Mouse (Mus musculus) left cerebral cortex, adult 8-10 months (tissue): ENCODE measurements around the gene Ubtd1. TPM values are rescaled to one million over a fixed set of nuclear protein-coding genes. Genes with fewer than 3 reads are reported as not detected.
A peak's percentile ranks its signal among the peaks of the same experiment; 100 is the strongest.

Experiments used
- DNase-seq, 2 experiments: peaks; one replicate each; pipeline ENCODE4 v3.0.0; 2022; ENCODE audit warnings: low spot score in 2 of 2
- total RNA-seq, 4 experiments: library from RNA; stranded (reverse); gene quantifications; 2 replicates each; pipeline ENCODE4 v1.2.4; 2022

Gene Ubtd1
- total RNA-seq, 4 experiments from 2014 or later: 12.0 to 13.2 (median 12.5) TPM

DNA sequence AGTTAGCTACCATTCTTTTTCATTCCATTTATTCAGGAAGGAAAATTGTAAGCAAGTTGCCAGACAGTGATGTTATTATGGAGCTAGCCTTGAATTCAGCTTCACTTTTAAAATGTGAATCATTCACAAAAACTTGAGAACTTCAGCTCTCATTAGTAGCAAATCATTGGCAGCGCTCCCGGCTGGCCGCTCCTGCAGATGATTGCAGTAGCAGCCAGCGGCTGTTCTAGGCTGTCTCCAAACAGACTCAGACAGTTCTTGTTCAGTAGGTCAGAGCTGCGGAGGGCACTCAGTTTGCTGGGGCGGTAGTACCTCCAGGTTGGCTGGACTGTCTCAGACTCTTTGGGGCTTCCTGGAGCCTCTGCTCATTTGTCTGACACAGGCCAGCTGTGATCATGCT is 11.9 kb downstream of the Ubtd1 start:
- peak; percentile 57 to 79 for DNase-seq

DNA sequence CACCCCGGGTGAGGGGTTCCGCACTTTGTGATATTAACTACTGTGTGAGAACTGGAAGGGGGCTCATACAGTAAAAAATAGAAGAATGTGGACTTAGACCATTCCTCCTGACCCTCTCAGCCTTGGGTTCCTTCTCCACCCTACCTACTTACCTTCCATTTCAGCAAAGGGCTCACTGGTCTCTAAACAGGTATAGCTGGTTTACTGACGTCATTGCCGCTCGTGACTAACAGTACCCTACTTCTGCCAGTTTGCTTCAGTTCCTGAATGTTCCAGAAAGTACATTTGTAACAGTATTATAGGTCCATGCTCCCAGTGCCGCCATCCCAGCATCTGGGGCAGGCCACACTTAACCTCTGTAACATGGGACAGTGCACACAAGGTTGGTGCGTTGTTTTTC is 12.5 kb downstream of the Ubtd1 start:
- DNase-seq: no peak

DNA sequence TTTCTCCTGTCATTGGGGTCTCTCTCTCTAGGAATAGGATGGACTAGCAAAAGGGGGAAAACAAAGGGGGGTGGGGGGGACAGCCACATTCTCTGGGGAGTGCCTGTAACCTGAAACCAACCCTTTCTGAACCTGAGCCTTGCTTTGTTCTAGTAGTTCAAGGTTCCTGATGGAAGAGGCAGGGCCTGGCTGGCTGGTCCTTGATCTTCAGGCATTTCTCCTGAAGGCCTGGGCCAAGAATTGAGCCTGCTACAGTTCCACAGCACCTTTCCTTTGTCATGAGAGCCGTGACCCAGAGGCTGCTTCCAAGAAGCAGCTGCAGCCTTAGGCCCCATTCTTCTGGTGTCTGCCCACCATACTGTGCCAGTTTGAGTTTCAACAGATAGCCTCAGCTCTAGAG is 13.9 kb downstream of the Ubtd1 start:
- no peak for DNase-seq

DNA sequence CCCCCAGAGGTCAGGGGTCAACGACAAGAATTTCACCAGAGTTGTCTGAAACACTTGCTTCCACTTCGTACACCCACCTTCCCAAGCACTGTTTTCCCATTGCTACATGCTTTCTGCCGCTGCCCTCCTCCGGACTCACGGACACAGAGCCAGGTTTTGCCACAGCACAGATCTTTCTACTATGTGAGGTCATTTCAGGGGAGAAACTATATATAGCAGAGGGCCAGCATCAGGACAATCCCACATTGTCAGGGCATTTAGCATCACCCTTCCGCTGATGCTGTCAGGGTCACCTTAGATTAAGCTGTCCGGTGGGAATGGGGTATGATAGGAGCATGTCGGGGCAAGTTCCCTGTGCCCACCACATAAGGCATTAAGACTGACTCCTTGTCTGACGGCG is 15.5 kb downstream of the Ubtd1 start:
- no peak for DNase-seq

DNA sequence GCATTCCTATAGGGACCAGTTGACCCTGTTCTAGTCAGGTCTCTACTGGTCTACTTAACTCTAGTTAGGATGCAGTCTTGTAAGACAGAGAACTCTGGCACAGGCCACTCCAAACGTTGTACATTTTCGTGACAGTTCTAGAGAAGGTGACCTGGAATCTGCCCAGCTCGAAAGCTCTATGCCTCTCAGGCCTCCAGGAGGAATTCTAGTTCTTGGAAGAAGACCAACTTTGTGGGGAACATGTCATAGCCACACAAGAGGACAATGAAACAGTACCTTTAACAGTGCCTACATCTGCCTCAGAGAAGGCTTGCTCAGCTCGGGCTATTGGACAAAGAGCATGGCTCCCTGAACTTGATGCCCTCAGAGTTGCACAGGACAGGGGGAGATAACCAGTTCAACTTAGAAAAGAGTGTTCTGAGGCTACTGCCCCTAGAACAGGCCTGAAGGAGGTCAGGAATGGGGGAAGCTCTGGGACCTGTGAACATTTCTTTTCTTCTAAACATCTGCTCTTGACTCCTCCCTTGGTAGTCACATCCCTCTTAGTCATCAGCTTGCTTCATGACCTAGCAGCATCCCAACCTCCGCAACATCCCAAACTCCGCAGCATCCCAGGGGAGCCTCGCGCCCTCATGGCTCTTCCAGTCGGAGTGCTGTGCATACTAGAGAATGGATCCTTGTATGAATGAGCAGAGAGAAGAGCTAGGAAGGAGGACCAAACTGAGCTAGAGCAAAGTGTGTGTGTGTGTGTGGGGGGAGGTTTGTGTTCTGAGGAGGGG is 17.4 kb downstream of the Ubtd1 start:
- no peak for DNase-seq

DNA sequence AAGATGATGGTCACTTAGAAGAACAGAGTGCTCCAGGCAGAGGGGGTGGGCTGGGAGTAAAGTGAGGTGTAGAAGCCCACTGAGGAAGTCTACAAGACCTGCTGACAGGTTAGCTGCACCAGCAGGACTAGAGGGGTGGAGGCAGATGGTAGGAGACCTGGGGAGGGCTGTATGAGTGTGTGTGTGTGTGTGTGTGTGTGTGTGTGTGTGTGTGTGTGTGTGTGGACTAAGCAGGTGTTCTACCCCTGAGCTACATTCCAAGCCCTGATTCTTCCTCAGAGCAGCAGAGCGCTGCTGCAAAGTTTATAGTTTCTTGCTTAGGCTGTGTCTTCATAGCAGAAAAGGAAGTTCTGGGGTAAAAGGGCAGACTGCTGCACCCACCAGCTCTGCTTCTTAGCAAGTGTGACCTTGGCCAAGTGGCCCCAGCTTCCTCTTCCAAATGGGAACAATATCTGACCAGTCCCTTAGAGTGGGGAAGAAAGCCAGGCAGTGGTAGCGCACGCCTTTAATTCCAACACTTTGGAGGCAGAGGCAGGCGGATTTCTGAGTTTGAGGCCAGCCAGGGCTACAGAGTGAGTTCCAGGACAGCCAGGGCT is 18.2 kb downstream of the Ubtd1 start:
- no peak for DNase-seq

DNA sequence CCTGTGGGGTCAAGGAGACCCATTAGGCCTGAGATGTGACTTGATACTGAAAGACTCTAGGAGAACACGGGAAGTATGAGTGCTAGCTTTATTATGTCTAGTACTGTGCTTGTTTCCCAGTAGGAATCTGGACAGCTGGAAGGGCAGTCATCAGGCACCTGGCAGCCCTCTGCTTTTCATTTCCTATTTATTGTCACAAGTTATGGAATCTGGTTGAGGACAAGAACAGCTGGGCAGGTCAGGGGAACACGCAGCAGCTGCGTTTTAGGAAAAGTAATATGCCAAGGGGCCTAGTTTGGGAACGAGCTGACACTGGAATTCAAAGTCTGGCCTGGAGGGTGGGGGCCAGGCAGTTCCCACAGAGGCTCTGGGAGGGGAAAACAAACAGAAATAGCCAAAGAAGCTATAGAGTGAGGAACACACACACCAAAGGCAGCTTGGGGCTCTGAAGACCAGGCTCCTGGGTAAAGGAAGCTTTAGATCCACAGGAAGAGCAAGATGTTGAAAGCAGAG is 18.9 kb downstream of the Ubtd1 start:
- no peak for DNase-seq

DNA sequence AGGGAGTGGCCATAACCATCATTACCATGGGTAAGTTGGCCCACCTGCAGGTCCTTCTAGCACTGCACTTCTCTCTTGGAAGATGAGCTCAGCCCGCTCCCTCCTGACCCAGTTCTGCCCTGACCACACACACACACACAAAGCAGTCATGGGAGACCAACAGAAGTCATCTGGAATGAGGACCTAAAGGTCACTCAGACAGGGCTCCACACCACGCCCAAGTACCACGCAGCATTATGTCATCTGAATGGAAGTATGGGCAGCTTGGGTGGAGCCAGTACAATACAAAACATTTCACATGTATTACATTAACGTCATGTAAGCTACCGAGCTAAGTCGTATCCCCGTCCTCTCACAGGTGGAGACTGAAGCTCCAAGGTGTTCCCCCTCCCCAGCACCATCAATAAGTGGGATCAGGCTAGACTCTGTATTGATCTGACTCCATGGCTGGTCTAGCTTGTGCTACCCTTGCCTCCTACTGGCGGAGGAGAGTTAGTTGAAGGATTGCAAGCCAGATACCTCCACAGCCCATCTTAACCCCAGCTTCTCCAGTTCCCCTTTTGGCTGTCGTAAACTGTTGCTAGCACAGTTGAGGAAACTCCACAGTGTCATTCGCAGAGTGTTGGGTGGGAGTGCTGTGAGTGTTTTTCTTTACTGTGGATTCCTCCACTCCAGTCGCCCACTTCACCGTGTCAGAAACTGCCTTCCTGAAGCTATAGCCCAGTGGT is 19.9 kb downstream of the Ubtd1 start:
- DNase-seq: no peak

DNA sequence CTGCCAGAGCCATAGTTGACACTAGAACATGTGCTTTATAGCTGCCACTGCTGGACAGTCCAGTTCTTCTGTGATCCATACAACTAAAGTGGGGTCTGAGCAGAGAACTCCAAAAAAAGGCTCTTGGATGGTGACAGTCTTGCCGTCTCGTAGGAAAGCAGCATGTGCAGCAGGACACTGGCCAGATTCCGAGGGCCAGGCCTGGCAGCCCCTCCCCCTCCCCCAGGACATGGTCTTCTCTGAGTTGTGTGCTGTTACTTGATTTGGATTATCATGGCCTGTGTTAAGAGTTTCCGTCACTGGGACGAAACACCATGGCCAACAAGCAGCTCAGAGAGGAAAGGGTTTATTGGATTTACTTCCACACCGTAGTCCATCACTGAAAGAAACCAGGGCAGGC is 22.7 kb downstream of the Ubtd1 start:
- no peak for DNase-seq

DNA sequence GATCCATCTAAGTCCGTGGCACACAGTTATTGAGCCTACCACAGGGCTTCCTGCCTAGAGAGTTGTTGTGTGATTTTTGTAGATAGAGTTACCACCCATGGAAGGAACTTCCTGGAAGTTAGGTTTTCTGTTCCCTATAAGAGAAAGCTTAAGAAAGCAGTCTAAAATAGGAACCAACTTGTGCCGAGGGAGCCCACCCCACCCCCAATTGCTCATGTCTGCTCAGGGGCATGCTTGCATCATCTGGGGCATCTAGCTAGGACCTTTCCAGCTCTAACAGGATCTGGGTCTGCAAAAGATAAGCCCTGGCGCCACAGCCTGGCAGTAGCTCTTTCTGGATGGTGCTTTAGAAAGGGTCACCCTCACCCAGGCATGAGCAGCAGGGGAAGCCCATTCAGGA is 24.1 kb downstream of the Ubtd1 start:
- DNase-seq: no peak

DNA sequence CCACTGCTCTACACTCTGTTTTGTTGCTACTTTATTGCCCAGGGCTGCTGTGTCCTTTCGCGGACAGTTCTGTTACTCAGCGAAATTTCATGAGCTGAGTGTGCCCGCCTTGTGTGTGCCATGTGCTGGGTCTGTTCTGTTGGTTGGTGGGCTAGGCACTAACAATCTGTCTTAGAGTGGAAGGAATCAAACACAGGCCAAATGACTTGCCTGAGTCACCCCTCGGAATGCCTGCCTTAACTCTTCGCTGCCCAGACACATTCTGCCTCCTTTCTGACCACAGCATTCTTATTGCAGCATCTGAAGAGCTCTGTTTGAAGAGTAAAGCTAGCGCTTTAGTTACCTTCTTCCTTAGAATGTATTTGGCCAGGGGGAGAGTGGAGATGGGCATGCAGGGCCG is 25.0 kb downstream of the Ubtd1 start:
- DNase-seq: no peak

DNA sequence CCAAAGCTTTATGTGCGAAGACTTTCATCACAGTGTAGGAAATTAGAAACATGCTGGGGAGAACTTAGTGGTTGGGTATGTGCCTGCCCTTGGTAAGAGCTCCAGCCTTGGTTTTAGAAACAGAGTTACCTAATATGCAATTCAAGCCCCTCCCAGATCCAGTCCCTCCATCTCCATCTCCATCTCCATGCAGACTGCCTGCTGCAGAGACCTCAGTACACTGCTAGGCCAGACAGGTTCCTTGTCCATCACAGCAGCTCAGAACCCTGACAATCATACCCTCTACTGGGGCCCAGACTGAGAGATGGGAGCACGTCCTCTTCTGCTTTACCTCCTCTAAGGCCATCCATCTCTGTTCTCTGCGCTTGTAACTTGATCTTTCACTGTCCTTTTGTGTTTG is 27.0 kb downstream of the Ubtd1 start:
- no peak for DNase-seq

DNA sequence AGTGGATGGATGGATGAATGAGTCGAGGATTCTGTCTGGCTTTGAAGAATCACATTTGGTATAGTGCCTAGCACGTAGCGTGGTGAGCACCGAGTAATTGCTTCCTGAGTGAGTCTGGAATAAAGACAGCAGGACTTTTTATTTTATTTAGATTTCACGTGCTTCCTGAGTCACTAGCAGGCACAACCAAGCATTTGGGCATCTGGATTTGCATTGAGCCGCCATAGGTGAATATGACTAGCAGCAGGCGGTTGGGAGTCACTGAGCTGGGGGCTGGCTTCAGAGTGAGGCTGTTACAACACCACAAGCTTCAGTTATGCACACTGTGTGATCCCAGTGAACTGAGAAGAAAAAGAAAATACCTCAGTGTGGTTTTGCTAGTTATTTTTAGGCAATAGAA is 27.5 kb downstream of the Ubtd1 start:
- no peak for DNase-seq

DNA sequence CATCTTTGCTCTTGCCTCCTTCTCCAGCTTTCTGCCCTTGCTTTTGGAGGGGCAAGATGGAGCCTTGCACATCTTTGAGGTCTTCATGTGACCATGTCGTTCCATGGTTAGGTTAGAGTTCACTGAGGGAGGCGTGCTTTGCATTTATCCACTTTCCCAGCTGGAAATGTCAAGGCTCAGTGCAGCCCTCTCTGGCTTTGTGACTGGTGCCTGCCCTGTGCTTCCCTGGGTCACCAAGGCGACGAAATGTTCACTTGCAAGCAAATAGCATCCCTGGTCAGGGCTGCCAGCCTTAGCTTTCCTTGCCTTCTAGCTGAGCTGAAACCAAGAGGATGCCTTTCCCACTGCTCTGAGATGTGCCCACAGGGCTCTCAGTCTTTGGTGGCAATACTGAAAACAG is 28.9 kb downstream of the Ubtd1 start:
- DNase-seq: no peak

DNA sequence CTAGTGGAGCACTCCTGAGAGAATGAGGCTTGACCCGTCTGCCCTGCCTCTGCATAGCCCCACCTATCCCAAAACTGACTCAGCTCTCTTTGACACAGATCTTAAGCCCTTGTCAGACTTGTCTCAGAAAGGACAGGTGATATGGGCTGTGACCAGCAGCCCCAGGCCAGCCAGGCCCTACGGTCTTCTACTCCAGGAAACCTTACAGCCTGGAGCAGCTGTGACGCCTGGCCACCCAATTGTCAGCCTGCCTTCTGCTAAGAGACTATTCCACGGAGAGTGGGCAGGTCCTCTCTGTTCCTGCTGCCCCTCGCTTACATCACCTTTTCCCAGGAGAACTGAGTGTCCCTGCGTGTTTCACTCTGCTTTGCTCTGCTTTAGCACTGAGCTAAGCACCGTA is 29.6 kb downstream of the Ubtd1 start:
- no peak for DNase-seq

DNA sequence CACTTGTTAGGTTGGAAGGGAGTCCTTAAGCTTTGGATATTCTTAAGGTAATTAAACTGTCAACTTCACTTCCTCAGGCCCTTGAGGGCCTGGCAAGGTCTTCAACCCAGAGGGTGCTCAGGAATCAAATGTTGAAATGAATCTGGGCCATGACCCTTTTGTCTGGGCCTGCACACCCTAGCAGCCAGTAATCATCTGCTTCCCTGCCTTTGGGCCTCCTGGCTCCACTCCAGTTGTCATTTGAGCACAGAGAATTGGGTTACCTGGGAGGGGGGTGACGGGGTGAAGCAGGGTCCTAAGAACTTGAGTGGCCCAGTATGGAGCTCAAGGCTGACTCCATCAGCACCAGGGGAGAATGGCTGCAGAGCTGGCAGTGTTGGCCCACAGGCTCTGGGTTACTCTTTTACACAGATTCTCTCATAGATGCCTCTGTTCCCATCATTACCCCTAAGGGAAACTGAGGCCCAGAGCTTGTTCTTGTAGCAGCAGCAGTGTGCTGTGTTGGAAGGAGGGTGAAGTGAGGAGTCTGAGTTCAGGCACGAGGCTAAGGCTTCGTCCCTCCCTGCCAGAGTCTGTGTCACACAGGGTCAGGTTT is 32.8 kb downstream of the Ubtd1 start:
- no peak for DNase-seq

DNA sequence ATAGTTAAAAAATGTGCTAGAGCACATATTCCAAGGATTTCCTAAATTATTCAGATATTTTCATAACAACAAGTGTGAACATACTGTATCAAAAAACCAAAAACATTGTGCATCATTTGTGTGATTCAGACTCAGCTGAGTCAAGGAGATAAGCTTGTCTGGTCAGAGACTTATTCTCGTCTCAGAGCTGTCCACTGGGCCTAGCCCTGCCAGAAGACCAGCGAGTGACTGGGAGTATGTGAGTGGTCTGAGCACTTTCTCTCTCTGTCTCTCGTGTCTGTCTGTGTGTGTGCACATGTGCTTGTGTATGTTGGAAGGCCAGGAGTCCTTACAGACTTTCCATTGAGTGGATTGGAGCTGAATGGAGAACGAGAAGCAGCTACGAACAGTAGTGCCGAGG is 33.4 kb downstream of the Ubtd1 start:
- no peak for DNase-seq

DNA sequence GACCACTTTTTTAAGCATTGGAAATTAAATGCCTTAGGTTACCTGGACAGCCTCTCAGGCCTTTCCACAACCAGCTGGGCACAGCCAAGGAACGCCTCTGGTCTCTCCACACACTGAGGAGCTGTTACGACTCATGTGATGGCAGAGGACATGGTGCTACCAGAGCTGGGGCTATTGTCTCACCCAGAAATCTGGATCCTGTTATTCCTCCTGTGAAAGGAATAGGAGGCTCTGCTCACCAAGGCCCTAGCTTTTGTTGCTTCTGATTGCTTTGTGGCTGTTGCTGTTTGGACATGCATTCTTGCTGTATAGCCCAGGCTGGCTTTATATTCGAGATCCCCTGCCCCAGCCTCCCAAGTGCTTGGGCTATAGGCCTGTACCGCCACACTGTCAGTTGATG is 34.7 kb downstream of the Ubtd1 start:
- no peak for DNase-seq

DNA sequence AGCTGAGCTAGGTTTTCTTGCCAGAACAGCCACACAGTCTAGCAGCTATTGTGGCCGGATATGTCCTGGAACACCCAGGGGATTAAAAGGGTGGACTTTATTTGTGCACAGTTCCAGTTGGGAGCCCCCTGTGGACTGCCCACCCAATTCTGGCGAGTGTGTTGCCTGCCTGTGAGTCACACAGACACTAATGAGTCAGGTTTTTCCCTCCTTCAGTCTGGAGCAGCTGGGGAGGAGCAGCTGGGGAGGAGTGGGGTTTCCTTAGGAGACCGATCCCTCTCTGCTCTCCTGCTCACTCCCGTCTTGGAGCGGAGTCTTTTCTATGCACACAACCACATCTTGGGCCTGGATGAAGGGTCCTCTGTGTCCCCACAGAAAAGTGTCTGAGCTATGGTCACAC is 35.3 kb downstream of the Ubtd1 start:
- peak; percentile 18 to 72 for DNase-seq

DNA sequence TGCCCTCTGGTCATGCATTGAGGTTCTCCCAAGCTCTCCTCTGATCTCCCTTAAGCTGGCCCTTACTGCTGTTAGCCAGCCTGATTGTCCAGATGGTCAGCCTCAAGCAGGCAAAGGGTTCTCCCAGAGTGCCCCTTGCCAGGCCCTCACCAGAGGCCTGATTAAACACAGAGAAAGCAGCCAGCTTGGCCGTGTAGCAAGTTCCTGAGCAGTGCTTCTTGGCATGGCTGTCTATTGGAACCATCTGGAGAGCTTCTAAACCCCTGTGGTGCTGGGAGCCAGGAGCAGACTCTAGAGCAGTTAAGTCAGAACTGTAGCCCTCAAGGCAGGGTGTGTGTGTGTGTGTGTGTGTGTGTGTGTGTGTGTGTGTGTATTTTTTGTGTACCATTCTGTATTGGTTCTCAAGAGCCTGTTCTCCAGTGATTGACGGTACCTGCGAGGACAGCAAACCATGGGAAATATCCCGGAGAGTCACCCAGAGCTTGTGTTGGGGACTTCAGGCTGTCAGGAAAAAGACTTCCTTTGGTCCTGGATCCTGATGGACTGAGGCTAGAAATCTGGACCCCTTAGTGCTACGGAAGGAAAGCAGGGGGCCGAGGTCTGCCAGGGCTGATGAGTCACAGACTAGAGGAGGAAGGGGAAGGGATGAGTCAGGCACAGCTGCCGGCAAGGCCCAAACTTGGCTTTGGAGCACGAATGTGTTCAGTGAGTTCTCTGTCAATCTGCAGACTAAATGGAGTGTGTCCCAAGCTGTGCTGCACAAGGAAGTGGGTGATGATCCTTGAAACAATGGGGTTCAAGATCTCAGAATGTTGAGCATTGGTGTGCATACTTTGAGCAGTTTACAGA is 36.1 kb downstream of the Ubtd1 start:
- peak; percentile 18 to 69 for DNase-seq

DNA sequence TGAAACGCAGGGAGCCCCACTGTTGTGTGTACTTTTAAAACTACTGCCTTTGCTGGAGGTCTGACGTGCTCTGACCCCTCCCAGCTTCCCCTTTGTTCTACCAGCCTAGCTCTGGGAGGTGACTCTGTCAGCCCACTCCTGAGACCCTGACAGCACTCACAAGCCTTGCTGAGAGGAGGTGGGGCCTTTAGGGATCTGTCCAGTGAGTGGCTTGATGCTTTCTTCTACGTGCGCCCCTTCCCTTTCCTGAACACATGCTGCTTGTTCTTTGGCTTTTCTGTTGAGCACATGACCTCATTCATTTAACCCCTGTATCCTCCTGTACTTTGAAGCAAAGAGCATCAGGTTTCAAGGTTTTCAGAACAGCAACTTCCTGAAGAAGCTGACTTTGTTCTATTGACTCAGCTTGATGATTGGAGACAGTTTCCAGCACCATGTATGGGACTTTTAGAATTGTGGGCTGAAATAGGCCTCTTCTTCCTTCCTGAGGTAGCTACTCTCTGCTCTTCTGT is 37.5 kb downstream of the Ubtd1 start:
- DNase-seq: no peak
